Mouse (Mus musculus): Measurements from ENCODE around the gene Bmpr1b.

DNA sequence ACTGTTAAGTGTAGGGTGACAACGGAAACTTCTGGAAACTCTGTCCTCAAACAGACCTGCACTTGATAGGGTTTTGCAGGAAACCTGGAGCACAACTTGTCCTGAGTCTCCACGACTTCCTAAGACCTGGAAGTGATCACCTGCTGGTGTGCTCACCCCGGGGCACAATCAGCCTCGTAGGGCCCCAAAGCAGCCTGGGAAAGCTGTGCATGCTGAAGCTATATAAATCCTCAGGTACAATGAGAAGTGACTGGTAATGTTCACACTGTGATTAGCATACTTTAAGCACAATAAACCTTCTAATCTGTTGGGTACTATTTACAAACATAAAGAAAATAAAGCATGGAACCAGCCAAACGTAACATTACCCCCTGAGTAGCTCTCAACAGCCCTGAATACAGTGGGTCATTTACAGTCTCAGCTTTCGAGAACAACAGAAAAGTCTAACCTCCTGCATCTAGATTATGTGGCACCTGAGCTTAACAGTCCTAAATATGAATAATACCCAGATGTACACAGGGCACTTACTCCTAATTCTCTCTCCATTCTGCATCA lies 54.4 kb downstream of the Bmpr1b start:
- no peak for TF ChIP-seq CTCF (IDR thresholded peaks at IDR 0.05; ENCODE audit: borderline replicate concordance, control insufficient read depth, extremely low read depth, insufficient read depth, low read length, poor library complexity)
- no peak for TF ChIP-seq POLR2A (IDR thresholded peaks at IDR 0.05; ENCODE audit: control insufficient read depth, extremely low read depth, insufficient read depth, low read length, poor library complexity)
